Mouse (Mus musculus): ENCODE measurements around the gene Gm20721.
A peak's percentile ranks its signal among the peaks of the same experiment; 100 is the strongest.
"Not testable (repeated sequence)": the region's sequence is repeated elsewhere in the genome, so short reads cannot be mapped to it uniquely, and the experiment has no call there.

Gm20721 gene

DNA sequence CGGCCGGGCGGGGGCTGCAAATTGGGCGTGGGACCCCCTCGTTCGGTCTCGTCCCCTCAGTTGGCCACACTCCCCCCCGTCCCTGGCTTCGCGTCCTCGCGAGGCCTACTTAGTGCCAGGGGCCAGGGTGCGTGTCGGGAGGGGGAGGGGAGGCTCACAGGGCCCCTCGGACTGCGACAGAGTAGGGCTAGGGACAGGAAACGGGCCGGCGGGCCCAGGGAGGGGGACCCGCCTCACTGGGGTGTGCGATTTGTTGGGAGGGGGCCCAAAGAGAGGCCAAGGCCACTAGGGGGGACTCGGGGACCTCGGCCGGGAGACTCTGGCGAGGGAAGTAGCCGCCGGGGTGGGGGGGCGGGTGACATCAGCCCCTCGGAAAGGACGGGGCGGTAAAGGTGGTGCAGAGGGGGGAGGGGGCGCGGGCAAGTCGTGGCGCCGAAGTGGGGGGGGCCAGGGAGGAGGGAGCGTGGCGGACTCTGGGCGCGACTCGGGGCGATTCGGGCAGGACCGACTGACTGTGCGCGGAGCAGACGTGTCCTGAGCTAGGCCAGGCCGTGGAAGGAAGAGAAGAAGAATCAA lies 15.8 kb downstream of the Gm20721 start:
- DNase-seq (ENCODE audit: low read depth in 2 of 2, low spot score in 2 of 2): peak; percentile 28 to 56

DNA sequence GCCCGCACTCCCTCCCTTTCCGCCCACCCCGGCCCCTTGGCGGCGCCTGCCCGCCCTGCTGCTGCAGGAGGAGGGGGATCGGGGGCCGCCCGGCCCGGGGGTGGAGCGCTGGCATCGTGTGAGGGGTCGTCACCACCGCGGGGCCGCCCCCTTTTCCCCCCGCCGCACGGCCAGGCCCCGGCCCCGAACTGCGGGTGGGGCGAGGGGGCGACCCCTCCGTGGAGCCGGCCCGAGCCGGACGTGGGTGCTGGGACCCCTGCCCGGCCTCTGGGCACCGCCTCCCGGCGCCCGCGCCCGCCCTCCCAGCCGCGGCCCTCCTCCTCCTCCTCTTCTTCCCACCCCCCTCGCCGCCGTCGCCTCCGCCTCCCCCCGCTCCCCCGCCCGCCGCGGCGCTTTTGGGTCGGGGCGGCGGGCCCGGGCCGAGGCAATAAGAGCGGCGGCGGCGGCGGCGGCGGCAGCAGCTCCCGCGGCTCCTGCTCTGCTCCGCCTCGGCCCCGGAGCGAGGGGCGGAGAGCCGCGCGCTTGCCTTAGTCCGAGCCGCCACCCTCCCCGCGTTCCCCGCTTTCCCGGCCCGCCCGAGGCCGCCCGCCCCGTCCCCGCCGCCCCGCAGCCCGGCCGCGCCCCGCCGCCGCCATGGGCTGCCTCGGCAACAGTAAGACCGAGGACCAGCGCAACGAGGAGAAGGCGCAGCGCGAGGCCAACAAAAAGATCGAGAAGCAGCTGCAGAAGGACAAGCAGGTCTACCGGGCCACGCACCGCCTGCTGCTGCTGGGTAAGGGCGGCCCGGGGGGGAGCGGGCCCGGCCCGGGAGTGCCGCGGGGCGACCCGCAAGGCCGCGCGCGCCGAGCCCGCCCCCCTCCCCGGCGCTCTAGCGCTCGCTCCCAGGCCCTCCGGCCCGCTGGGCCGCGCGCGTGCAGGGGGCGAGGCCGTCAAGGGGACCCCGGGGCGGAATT lies 16.6 kb downstream of the Gm20721 start:
- DNase-seq (ENCODE audit: low read depth in 2 of 2, low spot score in 2 of 2): peak; percentile 25 to 38

DNA sequence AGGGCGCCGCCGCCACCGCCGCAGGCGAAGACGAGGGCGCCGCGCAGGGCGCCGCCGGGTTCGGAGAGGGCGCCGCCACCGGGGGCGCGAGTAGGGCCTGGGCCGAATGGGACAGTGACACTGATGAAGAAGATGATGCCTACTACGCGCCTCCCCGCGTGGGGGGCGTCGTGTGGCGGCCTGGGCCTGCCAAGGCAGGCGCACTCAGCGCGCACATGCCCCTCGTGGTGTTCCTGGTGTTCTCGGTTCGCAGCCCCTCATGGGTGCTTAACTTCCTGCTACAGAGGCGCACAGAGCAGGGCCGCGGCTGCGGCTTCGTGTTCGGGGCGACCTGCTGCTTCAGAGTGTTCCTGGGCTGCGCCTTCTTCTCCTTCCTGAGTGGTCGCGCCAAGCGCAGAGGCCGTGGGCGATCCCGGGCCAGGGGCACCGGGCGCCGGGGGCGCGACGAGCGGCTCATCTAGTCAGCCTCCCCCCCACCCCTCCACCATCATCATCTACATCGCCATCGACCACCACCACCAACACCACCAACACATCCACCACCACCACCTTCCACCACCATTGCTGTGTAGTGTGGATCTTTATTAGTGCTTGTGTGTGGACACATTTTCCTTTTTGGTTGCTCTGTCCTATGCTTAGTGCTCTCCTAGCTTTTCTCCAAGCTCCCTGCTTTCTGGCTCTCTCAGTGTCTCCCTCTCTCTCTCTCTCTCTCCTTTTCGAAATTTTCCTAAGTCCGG lies 17.4 kb downstream of the Gm20721 start:
- DNase-seq (ENCODE audit: low read depth in 2 of 2, low spot score in 2 of 2): peak; percentile 35 to 39

DNA sequence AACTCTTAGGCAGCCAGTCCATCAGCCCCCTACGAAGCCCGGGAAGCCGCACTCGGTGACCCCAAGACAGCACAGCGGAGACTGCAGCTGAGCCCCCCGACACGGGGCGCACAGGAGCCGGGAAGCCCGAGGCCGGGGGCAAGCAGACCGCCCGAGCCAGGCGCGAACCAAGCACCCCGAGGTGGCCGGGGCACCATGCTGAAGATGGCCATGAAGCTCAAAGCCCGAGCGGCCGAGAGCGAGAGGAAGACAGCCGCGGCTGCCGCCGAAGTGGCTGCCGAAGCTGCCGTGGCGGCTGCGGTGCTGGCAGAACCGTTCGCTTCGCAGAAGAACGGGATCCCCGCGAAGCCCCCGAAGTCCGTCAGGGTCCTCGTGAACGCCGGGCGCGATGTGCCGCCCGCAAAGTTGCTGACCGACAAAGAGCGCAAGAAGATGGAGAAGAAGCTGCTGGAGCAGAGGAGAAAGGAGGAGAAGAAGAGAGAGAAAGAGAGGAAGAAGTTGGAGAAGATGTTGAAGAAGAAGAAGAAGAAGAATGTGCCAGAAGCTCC lies 18.1 kb downstream of the Gm20721 start:
- peak in 1 of 2 experiments; percentile 13 for DNase-seq (ENCODE audit: low read depth in 2 of 2, low spot score in 2 of 2)

DNA sequence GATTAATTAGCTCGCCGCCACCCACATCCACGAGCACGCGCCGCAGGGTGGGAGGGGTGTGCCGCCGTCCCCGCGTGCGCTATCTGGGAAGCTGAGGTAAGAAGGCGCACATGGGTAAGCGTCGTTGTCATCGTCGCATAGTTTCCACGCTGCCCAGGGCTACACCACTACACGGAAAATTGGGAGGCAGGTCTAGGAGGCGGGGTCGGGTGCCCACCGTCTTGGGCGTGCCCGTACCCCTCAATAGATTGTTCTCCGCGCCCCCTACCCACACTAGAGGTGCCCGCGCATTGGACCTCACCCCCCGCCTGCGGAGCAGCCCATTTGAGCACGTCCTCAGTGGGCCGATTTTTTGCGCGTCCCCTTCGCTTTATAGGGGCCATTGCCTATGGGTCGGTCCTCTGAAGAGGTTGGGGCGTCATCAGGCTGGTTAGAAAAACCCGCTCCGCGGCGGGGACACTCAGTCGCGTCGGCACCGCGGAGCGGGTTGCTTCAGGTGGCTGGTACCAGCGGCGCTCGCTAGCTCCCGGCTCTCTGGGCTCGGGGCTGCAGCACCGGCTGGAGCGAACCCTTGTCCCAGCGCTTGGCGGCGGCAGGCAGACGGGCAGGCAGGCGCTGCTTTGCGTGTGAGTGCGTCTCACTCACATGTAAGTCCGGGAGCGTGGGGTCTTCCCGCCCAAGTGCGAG lies 19.1 kb downstream of the Gm20721 start:
- DNase-seq (ENCODE audit: low read depth in 2 of 2, low spot score in 2 of 2): peak; percentile 57 to 61

DNA sequence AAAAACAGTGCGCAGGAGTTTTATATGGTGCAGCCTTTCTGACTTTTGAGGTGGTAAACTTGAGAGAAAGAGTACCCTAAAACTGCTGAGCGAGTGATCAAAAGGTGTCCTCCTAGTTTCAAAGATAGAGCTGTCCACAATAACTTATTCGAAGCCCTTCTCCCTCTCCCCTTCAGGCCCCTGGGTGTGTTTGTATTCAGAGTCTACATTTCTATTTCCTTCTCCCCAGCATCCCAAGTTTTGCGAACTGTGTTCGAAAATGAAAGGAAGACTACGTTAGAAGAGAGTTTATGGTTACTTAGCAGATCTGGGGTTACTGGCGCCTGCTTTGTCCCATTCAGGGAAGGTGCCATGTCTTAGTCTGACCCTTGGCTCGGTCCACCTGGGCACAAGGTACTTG lies 20.0 kb downstream of the Gm20721 start:
- no peak for DNase-seq (ENCODE audit: low read depth in 2 of 2, low spot score in 2 of 2)

DNA sequence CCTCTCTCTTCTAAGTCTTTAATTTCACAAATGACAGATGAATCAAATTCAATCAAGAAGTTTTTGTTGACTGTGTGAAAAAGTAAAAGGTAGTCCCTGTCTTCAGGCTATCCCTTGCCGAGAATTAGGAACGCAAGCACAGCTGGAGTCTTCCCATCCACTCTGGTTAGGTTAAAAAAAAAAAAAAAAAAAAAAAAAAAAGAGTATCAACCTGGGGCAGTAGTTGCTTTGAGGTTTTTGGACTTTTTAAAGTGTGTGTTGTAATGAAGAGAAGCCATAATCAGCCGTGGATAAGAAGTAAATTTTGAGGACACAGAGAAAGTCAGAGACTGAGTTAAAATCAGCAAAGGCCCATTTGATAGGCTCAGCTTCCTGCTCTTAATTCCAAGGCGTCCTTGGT lies 20.5 kb downstream of the Gm20721 start:
- DNase-seq (ENCODE audit: low read depth in 2 of 2, low spot score in 2 of 2): no peak

DNA sequence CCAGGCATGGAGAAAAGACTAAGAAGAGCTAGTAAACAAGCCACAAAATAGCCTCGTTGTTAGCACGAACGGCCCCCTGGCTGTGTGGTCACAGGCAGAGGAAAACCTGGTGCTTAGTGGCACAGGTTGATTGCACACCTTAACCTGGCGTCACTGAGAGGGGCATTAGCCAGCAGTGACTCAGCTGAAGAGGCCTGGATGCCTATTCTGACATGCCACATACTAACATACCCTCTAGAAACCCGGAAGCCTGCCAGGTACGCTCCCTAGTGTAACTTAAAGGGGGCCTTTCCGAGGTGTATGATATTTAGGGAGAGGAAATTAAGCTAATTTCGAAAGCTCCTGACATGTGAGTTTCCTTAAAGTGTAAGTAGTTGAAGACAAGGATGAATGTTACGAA lies 29.9 kb downstream of the Gm20721 start:
- DNase-seq (ENCODE audit: low read depth in 2 of 2, low spot score in 2 of 2): no peak

DNA sequence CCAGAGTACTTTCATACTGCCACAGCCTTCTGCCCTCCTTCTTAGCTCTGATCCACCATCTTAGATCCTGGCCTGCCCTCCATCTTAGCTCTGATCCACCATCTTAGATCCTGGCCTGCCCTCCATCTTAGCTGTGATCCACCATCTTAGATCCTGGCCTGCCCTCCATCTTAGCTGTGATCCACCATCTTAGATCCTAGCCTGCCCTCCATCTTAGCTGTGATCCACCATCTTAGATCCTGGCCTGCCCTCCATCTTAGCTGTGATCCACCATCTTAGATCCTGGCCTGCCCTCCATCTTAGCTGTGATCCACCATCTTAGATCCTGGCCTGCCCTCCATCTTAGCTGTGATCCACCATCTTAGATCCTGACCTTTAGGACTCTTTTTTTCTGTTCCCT lies 31.1 kb downstream of the Gm20721 start:
- DNase-seq (ENCODE audit: low read depth in 2 of 2, low spot score in 2 of 2): not testable (repeated sequence)

DNA sequence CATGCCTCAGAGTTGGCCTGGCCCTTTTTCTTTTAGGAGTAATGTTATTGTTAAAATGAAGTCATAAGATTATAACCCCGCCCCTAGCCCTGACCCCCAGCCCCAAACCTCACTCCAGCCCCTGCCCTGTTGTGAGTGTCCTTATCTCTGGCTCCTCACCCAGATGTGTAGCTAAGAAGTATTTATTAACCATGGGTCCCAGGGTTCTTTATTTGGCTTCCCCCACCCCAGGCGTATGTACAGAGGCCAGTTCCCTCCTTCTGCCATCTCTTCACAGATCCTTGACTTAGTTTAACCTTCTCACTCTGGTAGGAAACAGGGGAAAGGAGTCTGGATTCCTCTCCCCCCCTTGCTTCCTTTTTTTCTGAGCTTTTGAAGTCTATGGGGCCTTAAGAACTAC lies 33.9 kb downstream of the Gm20721 start:
- DNase-seq (ENCODE audit: low read depth in 2 of 2, low spot score in 2 of 2): no peak

DNA sequence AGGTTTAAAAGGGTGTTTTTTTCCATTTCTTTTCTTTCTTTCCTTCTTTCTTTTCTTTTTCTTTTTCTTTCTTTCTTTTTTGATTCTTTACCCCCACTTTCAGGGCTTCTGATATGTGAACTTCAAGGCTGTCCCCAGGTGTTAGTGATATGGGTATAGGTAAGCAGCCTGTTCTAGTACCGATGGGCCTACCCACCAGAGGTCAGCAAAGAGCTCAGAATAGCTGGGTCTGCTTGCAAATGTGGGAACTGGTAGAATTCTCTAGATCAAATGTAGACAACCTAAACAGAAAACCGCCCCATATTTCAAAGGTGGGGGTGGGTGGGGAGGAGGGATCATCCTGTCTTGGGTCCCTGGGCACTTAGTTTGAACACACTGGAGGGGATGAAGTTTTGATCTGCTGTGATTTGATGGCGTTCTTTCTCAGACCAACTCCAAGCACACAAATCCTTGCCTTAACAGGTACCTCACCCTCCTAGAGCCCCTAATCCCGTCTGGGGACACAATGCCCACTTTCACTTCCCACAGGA lies 34.3 kb downstream of the Gm20721 start:
- DNase-seq (ENCODE audit: low read depth in 2 of 2, low spot score in 2 of 2): peak; percentile 61 to 76

DNA sequence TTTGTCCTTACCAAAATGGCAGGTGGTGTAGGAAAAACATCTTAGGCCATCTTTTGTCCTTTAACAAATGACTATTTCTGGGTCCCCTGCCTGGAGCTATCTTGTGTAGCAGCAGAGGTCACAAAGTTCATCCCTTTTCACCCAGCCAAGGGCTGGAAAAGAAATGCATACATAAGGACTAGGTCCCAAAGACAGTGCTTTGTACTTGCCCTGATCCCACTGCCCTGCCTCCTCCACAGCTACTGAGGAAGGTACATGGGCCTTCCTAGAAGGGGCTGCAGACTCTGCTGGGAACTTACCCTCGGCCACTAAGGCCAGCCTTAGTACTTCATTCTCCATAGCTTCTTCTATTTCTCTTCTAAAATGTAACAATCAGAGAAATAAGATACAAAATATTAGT lies 34.9 kb downstream of the Gm20721 start:
- no peak for DNase-seq (ENCODE audit: low read depth in 2 of 2, low spot score in 2 of 2)

DNA sequence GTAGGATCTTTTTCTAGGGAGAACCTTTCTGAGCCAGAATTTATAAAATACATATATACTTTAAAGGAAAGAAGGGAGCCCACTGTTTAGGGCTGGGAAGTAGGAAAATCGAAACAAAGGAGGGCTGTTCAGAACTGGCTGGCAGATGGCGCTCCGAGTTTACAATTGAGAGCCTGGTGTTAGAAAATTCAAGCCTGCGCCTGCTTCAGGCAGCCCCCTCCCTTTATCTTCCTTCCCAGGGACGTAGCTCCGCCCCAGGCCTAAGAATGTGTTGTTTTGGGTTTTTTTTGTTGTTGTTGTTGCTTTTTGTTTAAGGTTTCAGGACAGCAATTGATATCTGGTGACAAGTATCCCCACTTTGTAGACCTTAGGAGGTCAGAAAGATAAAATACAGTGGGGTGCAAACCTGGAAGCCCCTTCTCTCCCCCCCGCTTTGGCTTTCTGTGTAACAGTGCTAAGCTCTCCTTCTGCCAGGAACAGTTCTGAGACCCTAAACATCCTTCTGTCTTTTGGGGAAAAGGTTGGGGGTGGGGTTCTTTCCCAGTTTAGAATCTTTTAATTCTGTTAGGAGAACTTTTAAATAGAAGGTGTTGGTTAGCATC lies 35.5 kb downstream of the Gm20721 start:
- DNase-seq (ENCODE audit: low read depth in 2 of 2, low spot score in 2 of 2): no peak

DNA sequence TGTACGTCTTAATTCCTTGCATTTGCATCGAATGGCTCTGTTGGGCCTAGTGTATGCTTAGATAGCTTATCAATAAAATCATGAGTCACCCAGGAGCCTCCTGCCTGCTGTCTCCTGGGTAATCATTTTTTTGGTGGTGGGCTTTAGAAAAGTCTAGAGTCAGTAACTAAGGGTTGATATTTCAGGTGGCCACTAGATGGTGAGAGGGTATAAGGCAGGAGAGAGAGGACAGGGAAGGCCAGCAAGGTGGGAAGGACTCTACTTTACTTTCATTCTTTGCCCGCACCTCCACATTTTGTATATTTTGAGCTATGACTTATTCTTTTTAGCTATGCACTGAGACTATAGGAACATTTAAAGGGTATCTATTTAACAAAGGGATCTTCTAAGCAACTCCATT lies 38.6 kb downstream of the Gm20721 start:
- DNase-seq (ENCODE audit: low read depth in 2 of 2, low spot score in 2 of 2): no peak

DNA sequence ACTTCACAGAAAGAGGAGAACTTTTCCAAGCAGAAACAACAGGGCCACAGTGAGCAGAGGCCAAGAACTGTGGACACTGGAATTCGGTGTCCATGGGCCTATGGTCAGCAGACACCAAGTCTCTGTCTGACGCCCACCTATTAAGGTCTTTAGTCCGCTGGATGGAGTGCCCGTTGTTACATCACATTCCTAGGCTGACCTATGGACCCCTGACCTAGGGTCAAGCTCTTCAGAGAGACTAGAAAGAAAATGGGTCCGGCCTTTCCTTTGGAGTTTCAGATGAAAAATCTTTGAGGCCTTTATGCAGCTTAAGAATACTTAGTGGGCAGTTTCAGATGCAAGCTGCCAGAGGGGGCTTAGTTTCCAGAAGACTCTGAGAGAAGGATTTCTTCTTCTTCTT lies 40.9 kb downstream of the Gm20721 start:
- no peak for DNase-seq (ENCODE audit: low read depth in 2 of 2, low spot score in 2 of 2)

DNA sequence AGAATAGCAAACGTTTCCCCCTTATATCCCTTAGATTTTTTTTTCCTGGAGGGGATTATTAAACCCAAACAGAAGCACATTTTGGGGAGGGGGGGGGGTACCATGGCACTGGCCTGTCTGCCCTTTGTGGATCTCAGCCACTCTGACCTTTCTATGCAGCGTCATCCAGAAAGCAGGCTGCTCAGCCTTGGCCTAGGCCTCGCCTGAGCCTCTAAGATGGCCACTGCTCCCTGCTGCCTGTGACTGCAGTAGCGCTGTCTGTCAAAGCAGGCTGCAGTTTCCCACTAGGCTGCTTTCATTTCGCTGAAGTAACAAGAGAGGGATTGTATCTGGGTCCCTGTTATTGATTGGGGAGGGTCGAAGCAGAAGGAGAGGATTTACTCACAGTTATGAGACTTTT lies 44.0 kb downstream of the Gm20721 start:
- DNase-seq (ENCODE audit: low read depth in 2 of 2, low spot score in 2 of 2): no peak

DNA sequence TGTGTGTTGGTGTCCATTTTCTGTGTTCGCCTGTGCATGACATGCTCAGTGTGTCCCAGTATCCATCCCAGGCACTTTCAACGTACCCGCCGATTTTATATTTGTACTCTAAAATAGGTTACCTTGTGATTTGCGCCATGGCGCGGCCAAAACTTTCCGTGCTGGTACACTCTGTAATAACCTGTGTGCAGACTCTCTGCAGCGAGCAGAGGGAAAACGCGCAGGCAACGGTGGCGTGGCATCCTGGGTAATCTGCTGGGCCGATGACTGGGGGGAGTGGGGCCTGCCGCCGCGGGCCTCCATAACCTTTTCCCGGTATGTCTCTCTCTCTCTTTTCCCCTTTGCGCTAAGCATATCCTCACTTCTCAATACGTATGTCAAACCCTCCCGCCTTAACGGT lies 45.8 kb downstream of the Gm20721 start:
- no peak for DNase-seq (ENCODE audit: low read depth in 2 of 2, low spot score in 2 of 2)

DNA sequence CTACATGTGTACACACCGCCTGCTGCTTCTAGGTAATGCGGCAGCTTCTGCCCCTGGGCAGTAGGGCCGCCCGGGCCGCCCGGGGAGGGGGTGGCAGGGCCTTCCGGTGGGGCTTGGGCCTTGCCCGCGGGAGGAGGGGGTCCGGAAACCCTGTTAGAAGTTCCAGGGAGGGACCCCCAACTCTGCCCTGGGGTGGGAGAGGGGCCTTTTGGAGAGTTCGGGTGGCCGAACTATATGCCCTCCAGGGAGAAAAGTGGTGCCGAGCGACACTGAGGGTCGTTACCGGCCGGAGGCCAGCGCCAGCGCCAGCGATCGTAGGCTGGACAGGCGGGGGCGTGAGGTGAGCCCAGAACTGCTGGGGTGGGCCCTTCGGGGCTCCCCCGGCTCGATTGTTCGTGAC lies 46.3 kb downstream of the Gm20721 start:
- no peak for DNase-seq (ENCODE audit: low read depth in 2 of 2, low spot score in 2 of 2)

DNA sequence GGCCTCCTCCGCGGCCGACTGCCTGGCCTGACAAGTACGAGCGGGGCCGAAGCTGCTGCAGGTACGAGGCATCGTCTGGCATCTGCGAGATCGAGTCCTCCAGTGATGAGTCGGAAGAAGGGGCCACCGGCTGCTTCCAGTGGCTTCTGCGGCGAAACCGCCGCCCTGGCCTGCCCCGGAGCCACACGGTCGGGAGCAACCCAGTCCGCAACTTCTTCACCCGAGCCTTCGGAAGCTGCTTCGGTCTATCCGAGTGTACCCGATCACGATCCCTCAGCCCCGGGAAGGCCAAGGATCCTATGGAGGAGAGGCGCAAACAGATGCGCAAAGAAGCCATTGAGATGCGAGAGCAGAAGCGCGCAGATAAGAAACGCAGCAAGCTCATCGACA lies 46.7 kb downstream of the Gm20721 start:
- DNase-seq (ENCODE audit: low read depth in 2 of 2, low spot score in 2 of 2): no peak

DNA sequence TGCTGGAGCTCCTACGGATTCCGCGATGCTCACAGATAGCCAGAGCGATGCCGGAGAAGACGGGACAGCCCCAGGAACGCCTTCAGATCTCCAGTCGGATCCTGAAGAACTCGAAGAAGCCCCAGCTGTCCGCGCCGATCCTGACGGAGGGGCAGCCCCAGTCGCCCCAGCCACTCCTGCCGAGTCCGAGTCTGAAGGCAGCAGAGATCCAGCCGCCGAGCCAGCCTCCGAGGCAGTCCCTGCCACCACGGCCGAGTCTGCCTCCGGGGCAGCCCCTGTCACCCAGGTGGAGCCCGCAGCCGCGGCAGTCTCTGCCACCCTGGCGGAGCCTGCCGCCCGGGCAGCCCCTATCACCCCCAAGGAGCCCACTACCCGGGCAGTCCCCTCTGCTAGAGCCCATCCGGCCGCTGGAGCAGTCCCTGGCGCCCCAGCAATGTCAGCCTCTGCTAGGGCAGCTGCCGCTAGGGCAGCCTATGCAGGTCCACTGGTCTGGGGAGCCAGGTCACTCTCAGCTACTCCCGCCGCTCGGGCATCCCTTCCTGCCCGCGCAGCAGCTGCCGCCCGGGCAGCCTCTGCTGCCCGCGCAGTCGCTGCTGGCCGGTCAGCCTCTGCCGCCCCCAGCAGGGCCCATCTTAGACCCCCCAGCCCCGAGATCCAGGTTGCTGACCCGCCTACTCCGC lies 47.3 kb downstream of the Gm20721 start:
- no peak for DNase-seq (ENCODE audit: low read depth in 2 of 2, low spot score in 2 of 2)
